Mouse (Mus musculus): ENCODE data around the gene Creg2.

- TF ChIP-seq CTCF (IDR thresholded peaks at IDR 0.05; ENCODE audit: borderline replicate concordance, insufficient read depth, low read length) (no peak), POLR2A (IDR thresholded peaks at IDR 0.05; ENCODE audit: low read depth, low read length) (no peak)
Observed at GRCm38 (mm10) chr1:39602477-39602876, 48.8 kb downstream of the Creg2 start.

All from embryonic fibroblast, embryonic 13.5 days (primary cell).